Mouse (Mus musculus) neural tube, embryonic 12.5 days (tissue): ENCODE measurements around the gene Nav2. TPM values are rescaled to one million over a fixed set of nuclear protein-coding genes. Genes with fewer than 3 reads are reported as not detected.

Source experiments
- ATAC-seq: fragments of 200-750 bp; cut with Nextera tagmentation; 2 replicates; pipeline ENCODE4 v1.8.0; 2017; ENCODE audit warnings: low read depth, mild to moderate bottlenecking, moderate TSS enrichment, moderate library complexity; ENCODE audit not compliant: low FRiP score
- H3K27ac ChIP-seq: fragments of 300-500 bp; sonication (generic); 2 replicates; pipeline ENCODE4 v1.5.1; 2016
- H3K27me3 ChIP-seq: fragments of 300-500 bp; sonication (generic); replicated peaks from 2 replicates; pipeline ENCODE4 v1.6.1; 2016; ENCODE audit warnings: mild to moderate bottlenecking
- H3K36me3 ChIP-seq: fragments of 300-500 bp; sonication (generic); 2 replicates; pipeline ENCODE4 v1.6.1; 2016; ENCODE audit warnings: mild to moderate bottlenecking
- H3K4me1 ChIP-seq: fragments of 300-500 bp; sonication (generic); 2 replicates; pipeline ENCODE4 v1.6.1; 2016
- H3K4me2 ChIP-seq: fragments of 300-500 bp; sonication (generic); replicated peaks from 2 replicates; pipeline ENCODE4 v1.6.1; 2016; ENCODE audit warnings: mild to moderate bottlenecking
- H3K4me3 ChIP-seq: fragments of 300-500 bp; sonication (generic); 2 replicates; pipeline ENCODE4 v1.5.1; 2016
- H3K9ac ChIP-seq: fragments of 300-500 bp; sonication (generic); 2 replicates; pipeline ENCODE4 v1.6.1; 2016; ENCODE audit warnings: mild to moderate bottlenecking
- H3K9me3 ChIP-seq: fragments of 300-500 bp; sonication (generic); 2 replicates; pipeline ENCODE4 v1.6.1; 2016; ENCODE audit warnings: mild to moderate bottlenecking
- WGBS: fragments of 180-500 bp; shearing (Covaris S2); methylation state at CpG from one replicate; pipeline ENCODE4 v1.1.7; 2016; 5-methylcytosine and 5-hydroxymethylcytosine counted together
- polyA plus RNA-seq: library from polyadenylated mRNA; unstranded; fragments of >200 nt; fragmentation: Nextera tagmentation; extraction: Ambion mirVana; gene quantifications from 2 replicates; pipeline ENCODE4 v1.2.1, GENCODE M21; 2016

Gene Nav2
- polyA plus RNA-seq, 1 experiment from 2014 or later, result 25.2 TPM

GRCm38 (mm10) chr7:49427843-49428242, 519.3 kb downstream of the Nav2 start:
- H3K4me3 ChIP-seq, result no peak overlapping the region
- no peaks in the 10 kb centered on the region for H3K27me3 ChIP-seq
- 55% methylated on average over 6 of the region's 6 CpGs for WGBS
- no peaks in the 10 kb centered on the region for H3K9me3 ChIP-seq
- H3K27ac ChIP-seq, result no peak overlapping the region
- H3K9ac ChIP-seq, result no peak overlapping the region
- no peak for ATAC-seq
- H3K36me3 ChIP-seq, result no peaks in the 10 kb centered on the region
- no peaks in the 10 kb centered on the region for H3K4me1 ChIP-seq
- H3K4me2 ChIP-seq, result no peak overlapping the region

GRCm38 (mm10) chr7:49428947-49429346, 520.4 kb downstream of the Nav2 start:
- H3K4me3 ChIP-seq, result no peak overlapping the region
- no peaks in the 10 kb centered on the region for H3K9me3 ChIP-seq
- H3K9ac ChIP-seq, result no peak overlapping the region
- no peaks in the 10 kb centered on the region for H3K27me3 ChIP-seq
- WGBS, result 77% methylated on average over 5 of the region's 5 CpGs
- no peak overlapping the region for H3K4me2 ChIP-seq
- H3K27ac ChIP-seq, result no peak overlapping the region
- H3K4me1 ChIP-seq, result no peaks in the 10 kb centered on the region
- ATAC-seq, result peak; percentile 81
- no peaks in the 10 kb centered on the region for H3K36me3 ChIP-seq

GRCm38 (mm10) chr7:49430808-49431207, 522.3 kb downstream of the Nav2 start:
- Histone ChIP-seq H3K27ac (no peak overlapping the region), H3K27me3 (no peaks in the 10 kb centered on the region), H3K36me3 (no peaks in the 10 kb centered on the region), H3K9me3 (no peaks in the 10 kb centered on the region), H3K9ac (no peak overlapping the region), H3K4me3 (no peak overlapping the region), H3K4me1 (no peaks in the 10 kb centered on the region), H3K4me2 (no peak overlapping the region)
- WGBS, result 93% methylated on average over 7 of the region's 7 CpGs
- no peak for ATAC-seq

- Histone ChIP-seq H3K9me3 (no peaks in the 10 kb centered on the region), H3K4me2 (no peak overlapping the region), H3K27me3 (no peaks in the 10 kb centered on the region), H3K36me3 (no peaks in the 10 kb centered on the region), H3K9ac (no peak overlapping the region), H3K4me3 (no peak overlapping the region), H3K27ac (no peak overlapping the region), H3K4me1 (no peaks in the 10 kb centered on the region; the same call in 1 of the 2 replicates)
- ATAC-seq, result no peak
These were observed 525.4 kb downstream of the Nav2 start for GRCm38 (mm10) chr7:49433945-49434344.

- ATAC-seq, result no peak
- Histone ChIP-seq H3K27me3 (no peaks in the 10 kb centered on the region), H3K36me3 (no peaks in the 10 kb centered on the region), H3K4me1 (no peaks in the 10 kb centered on the region; the same call in 1 of the 2 replicates), H3K4me2 (no peak overlapping the region), H3K9me3 (no peaks in the 10 kb centered on the region), H3K4me3 (no peak overlapping the region), H3K27ac (no peak overlapping the region), H3K9ac (no peak overlapping the region)
- 74% methylated on average over 7 of the region's 7 CpGs for WGBS
These were observed 528.0 kb downstream of the Nav2 start for GRCm38 (mm10) chr7:49436492-49436891.

- no peak overlapping the region for H3K9ac ChIP-seq
- 41% methylated on average over 11 of the region's 11 CpGs for WGBS
- H3K4me2 ChIP-seq, result no peak overlapping the region
- H3K27me3 ChIP-seq, result no peaks in the 10 kb centered on the region
- no peak overlapping the region for H3K4me3 ChIP-seq
- no peaks in the 10 kb centered on the region for H3K36me3 ChIP-seq
- H3K27ac ChIP-seq, result no peak overlapping the region
- H3K9me3 ChIP-seq, result no peaks in the 10 kb centered on the region
- no peak for ATAC-seq
- no peaks in the 10 kb centered on the region; the same call in 1 of the 2 replicates for H3K4me1 ChIP-seq
These were observed 529.4 kb downstream of the Nav2 start for GRCm38 (mm10) chr7:49437901-49438300.

GRCm38 (mm10) chr7:49439136-49439535, 530.6 kb downstream of the Nav2 start:
- no peak overlapping the region for H3K4me3 ChIP-seq
- H3K4me2 ChIP-seq, result no peak overlapping the region
- no peak overlapping the region for H3K27ac ChIP-seq
- no peak overlapping the region for H3K9ac ChIP-seq
- H3K36me3 ChIP-seq, result no peaks in the 10 kb centered on the region
- no peaks in the 10 kb centered on the region for H3K27me3 ChIP-seq
- no peaks in the 10 kb centered on the region; the same call in 1 of the 2 replicates for H3K4me1 ChIP-seq
- 71% methylated on average over 2 of the region's 2 CpGs for WGBS
- no peaks in the 10 kb centered on the region for H3K9me3 ChIP-seq
- ATAC-seq, result no peak

GRCm38 (mm10) chr7:49440333-49440969, 531.9 kb downstream of the Nav2 start:
- no peak overlapping the region for H3K4me2 ChIP-seq

GRCm38 (mm10) chr7:49442174-49442573, 533.7 kb downstream of the Nav2 start:
- no peak for ATAC-seq

More at GRCm38 (mm10) chr7:49440333-49440969, 531.9 kb downstream of the Nav2 start:
- Histone ChIP-seq H3K9ac (no peak overlapping the region), H3K9me3 (no peaks in the 10 kb centered on the region), H3K4me3 (no peak overlapping the region), H3K4me1 (no peaks in the 10 kb centered on the region; the same call in 1 of the 2 replicates), H3K36me3 (no peaks in the 10 kb centered on the region), H3K27me3 (no peaks in the 10 kb centered on the region), H3K27ac (no peak overlapping the region)
- no peak for ATAC-seq
- 91% methylated on average over 14 of the region's 14 CpGs for WGBS

GRCm38 (mm10) chr7:49448580-49448979, 540.1 kb downstream of the Nav2 start:
- H3K9me3 ChIP-seq, result no peaks in the 10 kb centered on the region
- no peak overlapping the region for H3K4me2 ChIP-seq
- peaks cover 13% of the 10 kb centered on the region; the same call in 1 of the 2 replicates for H3K36me3 ChIP-seq
- H3K27ac ChIP-seq, result no peak overlapping the region
- no peak overlapping the region for H3K9ac ChIP-seq
- no peaks in the 10 kb centered on the region for H3K27me3 ChIP-seq
- WGBS, result 69% methylated on average over 3 of the region's 3 CpGs
- ATAC-seq, result no peak
- H3K4me1 ChIP-seq, result peaks cover 16% of the 10 kb centered on the region
- no peak overlapping the region for H3K4me3 ChIP-seq

More at GRCm38 (mm10) chr7:49442174-49442573, 533.7 kb downstream of the Nav2 start:
- H3K4me1 ChIP-seq, result no peaks in the 10 kb centered on the region; the same call in 1 of the 2 replicates
- 71% methylated on average over 8 of the region's 8 CpGs for WGBS
- H3K4me3 ChIP-seq, result no peak overlapping the region
- H3K27ac ChIP-seq, result no peak overlapping the region
- H3K9me3 ChIP-seq, result no peaks in the 10 kb centered on the region
- H3K27me3 ChIP-seq, result no peaks in the 10 kb centered on the region
- H3K36me3 ChIP-seq, result no peaks in the 10 kb centered on the region
- no peak overlapping the region for H3K4me2 ChIP-seq
- no peak overlapping the region for H3K9ac ChIP-seq

- Histone ChIP-seq H3K9ac (no peak overlapping the region), H3K27ac (no peak overlapping the region), H3K27me3 (no peaks in the 10 kb centered on the region), H3K4me2 (peak overlapping the region; percentile 32), H3K4me3 (no peak overlapping the region), H3K9me3 (no peaks in the 10 kb centered on the region), H3K36me3 (peaks cover 17% of the 10 kb centered on the region; the same call in 1 of the 2 replicates), H3K4me1 (peaks cover 16% of the 10 kb centered on the region)
- ATAC-seq, result peak; percentile 58
- WGBS, result 28% methylated on average over 22 of the region's 22 CpGs
These were observed 542.0 kb downstream of the Nav2 start for GRCm38 (mm10) chr7:49450261-49451141.

- Histone ChIP-seq H3K36me3 (peaks cover 17% of the 10 kb centered on the region; the same call in 1 of the 2 replicates), H3K9ac (no peak overlapping the region), H3K4me3 (no peak overlapping the region), H3K4me1 (peaks cover 16% of the 10 kb centered on the region), H3K4me2 (no peak overlapping the region), H3K27me3 (no peaks in the 10 kb centered on the region), H3K27ac (no peak overlapping the region), H3K9me3 (no peaks in the 10 kb centered on the region)
- 94% methylated on average over 10 of the region's 10 CpGs for WGBS
- ATAC-seq, result no peak
These were observed 542.7 kb downstream of the Nav2 start for GRCm38 (mm10) chr7:49451240-49451639.
